Mouse (Mus musculus) retina, embryonic 14.5 days (tissue): Measurements from ENCODE around the gene Clint1.

Experiments used
- DNase-seq: peaks from one replicate; pipeline ENCODE4 v3.0.0-alpha.2; 2015; ENCODE audit warnings: low spot score

Clint1 gene

DNA sequence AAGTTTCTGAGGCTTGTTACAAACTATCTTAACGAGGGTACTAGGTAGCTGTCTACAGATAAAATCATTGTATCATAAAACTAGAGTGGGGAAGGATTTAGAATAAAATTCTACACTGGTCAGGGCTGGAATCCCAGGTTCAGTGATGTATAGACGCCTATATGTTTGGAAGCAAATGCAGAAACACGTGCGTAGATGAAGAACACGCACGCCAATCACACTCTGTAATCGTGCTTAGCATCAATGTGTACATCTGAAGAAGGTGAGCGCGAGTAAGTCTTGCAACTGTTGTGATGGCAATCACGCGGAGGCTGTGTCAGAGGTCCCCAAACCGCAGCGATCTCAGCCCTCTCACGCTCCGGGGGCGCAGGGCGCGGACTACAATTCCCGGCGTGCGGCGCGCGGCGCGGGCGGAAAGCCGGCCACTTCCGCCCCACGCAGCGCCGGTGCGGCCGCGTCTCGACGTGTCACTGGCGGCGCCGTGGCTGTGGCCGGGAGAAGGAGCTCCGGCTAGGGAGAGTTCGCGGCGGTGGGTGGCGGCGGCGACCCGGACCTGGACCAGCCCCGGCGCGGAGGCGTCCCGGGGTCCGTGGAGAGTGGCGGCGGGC, at the start of gene Clint1:
Clint1 (plus strand) TSS at position 536 of the 608 bp plus-strand sequence.
- DNase-seq: peak; percentile 87

DNA sequence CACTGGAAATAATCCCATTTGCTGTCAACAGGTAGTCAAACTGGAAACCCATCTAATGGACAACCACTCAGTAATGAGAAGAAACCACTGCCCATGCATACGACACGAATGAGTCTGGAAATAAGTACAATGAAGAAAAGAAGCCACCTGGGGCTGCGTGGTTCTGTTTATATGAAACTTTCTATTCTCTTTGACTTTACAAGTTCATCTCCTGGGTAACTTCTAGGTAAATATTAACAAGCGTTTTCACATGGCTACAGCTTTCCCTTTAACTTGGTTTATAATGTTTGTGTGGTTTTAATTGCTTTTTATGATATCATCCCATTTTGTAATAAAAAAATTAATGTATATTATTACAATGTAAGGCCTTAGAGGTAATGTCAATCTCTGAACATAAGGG, 47.8 kb upstream of the Clint1 start:
- DNase-seq: no peak

DNA sequence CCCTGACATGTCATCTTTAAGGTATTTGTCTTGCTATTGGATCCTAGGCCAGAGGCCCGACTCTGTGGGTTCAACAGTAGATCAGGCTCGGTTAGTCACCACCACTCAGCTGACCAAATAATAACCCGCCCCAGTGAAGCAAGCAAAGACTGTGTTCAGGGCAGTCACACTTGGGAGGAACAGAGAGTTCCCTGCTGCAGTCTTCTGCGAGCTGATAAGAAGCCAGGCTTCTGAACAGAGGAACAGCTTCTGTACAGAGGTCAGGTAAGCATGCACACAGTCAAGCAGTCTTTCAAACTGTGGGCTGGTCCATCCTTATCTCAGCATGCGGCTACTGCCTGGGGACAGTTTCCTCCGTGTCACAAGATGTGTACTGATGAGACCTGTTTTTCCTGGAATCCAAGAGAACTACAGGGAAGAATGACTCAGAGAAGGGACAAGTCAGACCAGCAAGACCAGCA, 46.5 kb upstream of the Clint1 start:
- no peak for DNase-seq

DNA sequence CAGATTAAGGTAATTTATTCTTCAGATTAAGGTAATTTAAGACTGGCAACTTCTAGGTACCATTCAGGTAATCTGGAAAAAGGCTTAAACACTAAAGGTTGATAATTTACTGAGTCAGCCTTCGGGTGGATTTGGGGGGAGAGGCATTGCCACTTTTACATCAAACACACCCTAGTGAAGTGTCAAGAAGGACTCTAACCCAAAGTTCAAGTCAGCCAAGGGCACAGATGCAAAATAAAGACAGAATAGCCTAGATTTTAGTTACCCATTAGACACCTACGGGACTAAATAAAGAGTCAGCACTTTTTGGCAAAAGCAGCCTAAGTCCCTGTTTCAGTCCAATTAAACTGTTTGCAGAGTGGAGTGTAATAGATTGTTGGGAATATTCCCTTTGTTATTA, 46.0 kb upstream of the Clint1 start:
- no peak for DNase-seq

DNA sequence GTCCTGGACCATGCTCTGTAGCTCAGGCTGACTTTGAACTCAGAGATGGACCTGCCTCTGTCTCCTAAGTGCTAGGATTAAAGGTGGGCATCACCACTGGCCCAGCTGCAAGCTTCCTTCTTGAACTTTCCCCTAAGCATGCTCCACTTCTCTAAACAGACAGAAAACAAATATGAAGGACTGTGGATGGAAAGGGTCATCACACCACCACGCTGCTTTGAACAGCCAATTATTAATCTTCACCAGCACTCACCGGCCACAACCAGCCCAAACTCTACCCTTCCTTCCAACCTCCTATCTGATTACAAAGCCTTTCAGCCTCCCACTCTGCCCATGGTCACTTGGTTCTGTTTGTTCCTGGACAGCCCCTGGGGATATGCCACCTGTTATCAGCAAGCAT, 45.6 kb upstream of the Clint1 start:
- no peak for DNase-seq

DNA sequence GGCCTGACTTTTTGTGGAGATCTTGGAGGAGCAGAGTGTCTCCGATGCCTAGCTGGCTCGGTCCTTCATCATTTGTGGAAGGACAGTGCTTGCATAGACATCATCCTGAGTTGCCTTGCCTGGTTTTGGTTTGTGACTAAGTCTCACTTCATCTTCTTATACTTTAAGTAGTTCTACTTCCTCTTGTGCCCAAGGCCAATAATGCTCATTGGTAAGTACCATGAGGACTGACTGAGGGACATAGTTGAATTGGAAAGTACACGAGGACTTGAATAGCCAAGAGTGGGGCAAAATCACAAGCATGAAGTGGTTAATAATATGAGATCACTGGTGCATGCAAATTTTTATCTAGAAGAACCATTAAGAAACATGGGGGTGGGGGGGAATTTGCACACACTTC, 45.0 kb upstream of the Clint1 start:
- no peak for DNase-seq

DNA sequence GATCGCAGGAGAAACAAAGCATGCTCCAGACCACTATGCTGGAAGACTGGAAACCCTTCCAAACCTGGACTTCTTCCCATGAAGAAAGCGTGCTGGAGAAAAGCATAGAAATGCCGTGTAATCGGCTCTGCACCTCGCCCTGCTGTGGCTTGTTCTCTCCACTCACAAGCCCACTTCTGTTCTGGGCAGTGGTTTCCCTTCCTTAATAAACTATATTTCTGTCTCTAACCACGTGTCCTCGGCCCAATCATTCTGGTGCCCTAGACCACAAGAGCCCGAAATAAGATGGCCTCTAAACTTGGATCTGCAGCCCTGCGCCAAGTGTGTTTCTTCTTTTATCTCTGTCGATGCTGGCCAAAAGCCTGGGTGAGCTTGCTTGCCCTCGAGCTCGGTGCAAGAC, 44.0 kb upstream of the Clint1 start:
- no peak for DNase-seq

DNA sequence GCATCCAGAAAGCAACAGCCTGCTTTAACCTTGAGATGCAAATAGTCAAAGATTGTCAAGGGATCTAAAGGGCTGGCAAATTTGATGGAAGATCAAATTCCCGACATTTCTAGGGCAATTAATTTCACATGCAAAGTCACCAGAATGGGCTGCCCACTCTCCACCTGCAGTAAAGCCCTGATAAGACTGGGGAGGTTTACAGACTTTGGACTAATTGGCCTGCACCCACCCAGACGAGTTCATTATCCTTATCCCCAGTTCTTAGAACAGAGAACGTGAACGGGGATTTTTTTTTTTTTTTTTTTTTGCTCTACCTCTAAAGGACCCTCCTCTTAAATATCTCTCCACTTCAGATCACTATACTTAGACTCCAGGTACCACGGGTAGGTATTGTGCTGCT, 42.4 kb upstream of the Clint1 start:
- DNase-seq: no peak

DNA sequence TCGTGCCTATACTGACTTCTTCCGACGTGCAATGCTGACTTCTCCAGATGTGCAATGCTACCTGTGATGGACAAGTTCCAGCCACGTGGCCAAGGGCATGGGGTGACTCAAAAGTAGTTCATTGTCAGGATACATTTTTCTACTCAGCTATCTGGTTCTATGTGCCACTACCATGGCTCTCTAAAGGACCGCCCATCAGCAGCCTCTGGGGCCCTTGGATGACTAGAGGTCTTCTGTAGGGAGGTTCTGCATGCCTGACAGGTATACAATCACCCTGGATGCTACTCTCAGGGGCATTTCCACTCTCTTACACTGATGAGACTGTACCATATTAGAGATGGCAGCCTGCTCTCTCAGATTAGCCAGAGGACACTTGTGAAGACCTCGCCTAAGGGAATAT, 41.8 kb upstream of the Clint1 start:
- no peak for DNase-seq

DNA sequence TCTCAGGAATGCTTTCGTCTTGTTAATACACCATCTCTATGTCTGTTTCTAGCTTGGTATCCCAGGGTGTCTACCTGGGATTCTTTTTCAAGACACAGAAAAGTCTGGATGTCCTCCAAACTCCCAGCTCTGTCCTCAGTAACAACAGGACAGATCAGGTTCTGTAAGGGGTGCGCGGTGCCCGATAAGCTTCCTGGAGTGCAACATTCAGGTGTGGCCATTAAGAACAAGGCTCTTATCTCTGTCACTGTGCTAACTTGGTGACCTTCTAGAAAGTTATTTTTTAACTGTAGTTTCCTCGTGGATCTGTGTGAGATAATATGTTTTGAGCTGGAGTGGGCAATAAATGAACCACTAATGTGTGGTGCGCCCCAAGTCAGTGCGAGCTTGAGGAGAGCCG, 41.0 kb upstream of the Clint1 start:
- no peak for DNase-seq

DNA sequence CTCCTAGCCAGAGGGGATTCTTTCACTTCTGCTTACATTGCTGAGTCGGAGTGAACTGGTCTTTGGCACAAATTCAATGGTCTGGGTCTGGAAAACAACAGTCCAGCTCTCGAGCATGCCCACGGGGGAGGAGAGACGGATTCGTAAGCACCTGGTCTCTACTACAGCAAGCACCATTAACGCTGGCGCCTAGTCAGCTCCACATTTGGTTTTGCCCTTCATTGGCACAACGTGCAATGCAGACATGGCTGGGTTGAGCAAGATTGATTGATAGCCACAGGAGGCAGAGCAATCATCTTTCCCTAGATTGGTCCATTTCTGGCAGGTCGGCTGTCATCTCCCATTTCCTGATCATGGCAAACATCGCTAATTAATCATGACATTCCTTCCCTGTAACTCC, 36.2 kb upstream of the Clint1 start:
- peak; percentile 25 for DNase-seq

DNA sequence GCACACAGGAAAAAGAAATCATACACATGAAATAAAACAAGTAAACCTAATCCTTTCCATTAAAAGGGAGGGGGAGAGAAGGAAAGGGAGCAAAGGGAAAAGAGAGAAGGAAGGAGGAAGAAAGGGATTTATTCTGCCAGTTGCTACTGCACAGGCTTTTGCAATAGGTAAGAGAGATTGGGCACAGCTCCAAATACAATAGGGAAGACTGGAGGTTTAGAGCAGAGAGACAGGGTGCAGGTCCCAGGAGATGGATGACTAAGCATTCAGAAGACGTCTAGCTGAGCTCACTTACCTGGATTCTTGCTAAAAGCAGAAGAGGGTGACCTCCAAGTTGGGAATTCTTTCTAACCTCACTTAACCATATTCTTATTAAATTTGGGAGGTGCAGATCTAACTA, 35.1 kb upstream of the Clint1 start:
- no peak for DNase-seq

DNA sequence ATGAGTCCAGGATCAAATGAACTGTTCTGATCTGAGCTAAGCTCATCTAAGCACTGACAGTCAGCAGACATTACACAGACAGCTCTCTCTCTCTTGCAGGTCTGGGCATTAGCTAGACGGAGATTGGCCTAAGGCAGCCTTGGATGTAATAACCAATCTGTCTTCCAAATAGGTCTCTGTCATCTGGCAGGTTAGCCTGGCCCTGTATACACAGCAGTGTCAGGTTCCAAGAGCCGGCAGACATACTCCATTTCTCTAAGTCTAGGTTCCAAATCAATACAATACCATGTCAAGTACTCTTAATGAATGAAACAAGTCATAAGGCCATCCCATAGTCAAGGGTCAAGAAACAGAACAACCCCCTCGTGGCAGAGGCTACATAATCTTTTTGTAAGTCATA, 33.9 kb upstream of the Clint1 start:
- DNase-seq: no peak

DNA sequence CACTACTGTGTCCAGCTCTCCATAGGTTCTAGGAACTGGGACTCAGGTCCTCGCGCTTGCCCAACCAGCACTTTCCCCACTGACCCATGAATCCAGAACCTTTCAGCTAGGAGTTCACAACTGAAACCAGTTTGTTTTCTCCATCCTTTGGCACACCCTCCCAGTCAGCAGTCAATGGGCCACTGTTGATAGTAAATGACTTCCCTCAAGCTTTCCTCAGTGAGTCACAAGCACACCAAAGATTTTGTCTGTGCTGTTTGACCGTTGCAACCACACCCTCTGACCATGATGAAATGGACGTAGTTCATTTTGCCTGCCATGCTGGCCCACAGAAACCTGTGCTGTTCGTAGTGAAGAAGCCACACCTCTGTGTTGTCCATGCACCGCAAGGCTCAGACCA, 30.9 kb upstream of the Clint1 start:
- no peak for DNase-seq

DNA sequence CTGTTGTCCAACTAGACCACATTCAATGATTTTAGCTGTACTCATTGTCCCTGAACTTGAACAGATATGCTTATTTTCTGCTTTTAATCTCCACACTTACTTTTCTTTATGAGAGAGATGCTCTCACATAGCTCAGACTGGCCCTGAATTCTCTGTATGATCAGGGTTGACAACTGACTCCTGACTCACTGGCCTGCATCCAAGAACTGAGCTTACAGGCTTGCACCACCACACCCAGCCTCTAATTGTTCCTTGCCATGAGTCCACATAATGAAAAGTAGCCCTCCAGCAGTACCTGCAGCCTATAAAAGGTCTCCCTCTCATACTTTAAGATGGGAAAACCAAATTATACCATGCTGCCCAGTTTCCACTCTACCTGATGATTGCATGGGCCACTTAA, 21.7 kb upstream of the Clint1 start:
- DNase-seq: no peak

DNA sequence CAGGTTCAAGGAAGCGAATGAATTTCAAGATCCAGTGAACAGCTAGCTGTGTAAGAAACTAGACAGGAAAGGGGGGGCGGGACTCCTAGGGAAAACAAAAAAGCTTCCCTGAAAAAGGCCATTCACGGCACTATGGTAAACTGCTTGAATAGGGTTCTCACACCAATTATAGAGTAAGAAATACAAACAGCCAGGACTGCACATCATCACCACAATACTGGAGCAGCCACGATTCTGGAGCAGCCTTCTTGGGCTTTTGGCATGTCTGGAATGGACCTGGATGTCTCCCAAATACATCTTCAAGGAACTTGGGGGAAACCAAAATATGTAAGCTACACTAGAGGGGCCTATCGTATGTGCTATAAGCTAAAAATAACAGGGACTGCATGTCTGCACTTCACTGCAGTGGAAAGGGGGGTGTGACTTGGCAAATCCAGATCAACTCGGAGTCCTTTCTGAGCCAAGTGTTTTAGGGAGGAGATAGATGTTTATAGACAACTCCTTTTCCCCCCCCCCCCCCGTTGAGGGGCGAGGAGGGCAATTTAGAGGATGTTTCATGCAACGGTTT, 21.0 kb upstream of the Clint1 start:
- no peak for DNase-seq

DNA sequence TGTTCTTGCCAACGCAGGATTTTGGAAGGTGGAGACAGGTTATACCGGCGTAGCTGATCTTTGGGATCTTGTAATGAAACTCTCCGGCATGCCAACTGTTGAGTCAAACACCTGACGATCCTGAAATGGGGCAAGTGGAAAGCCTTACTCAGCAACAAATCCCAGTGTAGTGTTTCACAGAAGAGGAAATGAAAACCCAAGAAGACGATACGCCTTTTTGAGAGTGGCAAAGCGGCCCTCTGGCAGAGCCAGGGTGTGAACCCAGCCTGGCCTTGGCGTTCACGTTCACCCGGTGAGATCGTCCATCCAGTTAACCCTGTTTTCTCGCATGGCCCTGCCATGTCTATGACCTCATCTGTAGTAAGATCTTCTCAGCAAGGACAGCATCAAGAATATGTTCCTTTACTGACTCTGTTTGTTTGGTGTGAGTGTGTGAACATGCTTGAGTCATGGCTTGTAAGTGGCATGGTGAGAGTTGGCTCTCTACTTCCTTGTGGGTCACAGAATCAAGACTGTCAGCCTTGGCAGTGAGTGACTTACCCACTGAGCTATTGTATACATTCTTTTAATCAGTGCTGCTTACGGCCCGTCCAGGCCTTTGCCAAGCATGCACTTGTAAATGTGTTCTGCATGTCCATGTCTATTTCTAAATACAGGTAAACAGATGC, 20.2 kb upstream of the Clint1 start:
- no peak for DNase-seq

DNA sequence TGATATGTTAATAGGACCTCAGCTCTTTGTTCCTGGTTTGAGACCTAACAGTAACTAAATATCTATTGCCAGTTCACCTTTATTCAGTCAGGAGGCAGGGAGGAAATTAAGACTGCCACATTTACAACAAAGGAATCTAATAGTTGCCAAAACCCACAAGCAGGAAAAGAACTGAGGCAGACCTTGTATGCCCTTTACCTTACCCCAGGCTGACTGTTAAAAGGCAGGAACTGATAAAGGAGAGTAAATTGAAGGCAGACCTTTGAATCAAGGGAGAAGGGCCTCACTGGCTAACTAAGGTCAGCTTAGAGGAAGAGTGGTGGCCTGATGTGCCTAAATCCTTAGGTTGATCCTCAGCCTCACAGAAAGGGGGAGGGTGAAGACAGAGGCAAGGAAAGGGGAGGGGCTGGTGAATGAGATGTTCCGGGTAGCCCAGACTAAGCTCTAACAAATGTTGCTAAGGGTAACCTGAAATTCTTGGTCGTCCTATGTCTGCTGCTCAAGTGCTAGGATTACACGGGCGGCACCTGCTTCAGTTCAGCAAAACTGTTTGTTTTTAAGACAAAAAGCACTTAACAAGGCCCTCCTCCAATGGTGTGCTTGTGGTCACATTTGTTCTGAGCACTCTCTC, 16.1 kb upstream of the Clint1 start:
- no peak for DNase-seq

DNA sequence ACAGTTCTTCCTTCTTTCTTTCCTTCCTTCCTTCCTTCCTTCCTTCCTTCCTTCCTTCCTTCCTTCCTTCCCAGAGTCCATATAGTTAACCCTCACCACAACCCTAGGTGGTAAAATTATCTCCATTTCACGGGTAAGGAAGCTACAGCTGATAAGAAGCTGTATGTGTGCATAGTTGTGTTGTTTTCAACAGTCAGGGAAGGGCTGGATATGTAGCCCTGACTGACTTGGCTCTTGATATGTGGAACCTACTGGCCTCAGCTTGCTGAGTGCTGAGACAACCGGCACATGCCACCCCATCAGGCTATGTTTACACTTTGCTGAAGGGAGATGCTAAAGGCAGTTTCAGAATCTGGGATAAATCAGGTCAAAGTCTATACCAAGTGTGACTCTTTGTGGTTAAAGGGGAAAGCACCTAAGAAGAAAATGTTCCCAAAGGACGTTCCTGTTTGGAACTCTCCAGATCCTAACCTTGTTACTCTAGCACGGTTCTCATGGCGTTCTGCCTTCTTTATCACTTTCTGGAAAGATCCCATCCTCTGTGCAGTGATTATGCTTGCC, 14.5 kb upstream of the Clint1 start:
- DNase-seq: no peak

DNA sequence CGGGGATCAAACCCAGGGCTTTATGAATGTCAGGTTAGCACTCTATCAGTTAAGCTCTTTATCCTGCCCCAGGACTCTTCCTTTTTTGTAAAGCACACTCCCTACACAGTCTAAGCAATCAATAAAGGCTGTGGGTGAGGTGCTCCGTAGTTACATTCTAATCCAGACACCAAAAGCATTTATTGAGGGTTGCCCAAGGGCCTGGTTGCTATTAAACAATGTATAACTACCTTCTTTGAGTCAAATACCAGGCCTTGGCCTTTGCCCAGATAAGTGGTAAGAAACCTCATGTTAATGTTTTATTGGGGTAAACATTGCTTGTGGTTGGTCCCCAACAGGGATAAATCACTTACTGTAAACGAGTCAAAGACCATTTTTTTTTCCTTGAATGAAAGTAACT, 13.4 kb upstream of the Clint1 start:
- no peak for DNase-seq

DNA sequence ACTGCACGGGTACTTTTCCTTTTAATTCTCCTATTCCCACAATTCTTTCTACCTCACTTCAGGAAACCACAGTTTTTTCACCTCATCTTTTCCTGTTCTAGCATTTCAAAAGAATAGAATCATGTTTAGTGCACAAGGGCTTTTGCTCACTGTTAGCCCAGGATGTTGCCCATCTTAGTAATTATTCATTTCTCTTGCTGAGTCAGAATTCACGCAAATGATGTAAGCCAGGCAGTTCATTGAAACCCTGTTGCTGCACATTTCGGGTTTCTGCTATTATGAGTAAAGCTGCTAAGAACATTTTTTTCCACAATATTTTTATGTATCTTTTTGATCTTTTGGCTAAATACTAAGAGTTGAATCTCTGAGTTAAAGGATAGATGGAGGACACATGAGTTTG, 11.5 kb upstream of the Clint1 start:
- no peak for DNase-seq

DNA sequence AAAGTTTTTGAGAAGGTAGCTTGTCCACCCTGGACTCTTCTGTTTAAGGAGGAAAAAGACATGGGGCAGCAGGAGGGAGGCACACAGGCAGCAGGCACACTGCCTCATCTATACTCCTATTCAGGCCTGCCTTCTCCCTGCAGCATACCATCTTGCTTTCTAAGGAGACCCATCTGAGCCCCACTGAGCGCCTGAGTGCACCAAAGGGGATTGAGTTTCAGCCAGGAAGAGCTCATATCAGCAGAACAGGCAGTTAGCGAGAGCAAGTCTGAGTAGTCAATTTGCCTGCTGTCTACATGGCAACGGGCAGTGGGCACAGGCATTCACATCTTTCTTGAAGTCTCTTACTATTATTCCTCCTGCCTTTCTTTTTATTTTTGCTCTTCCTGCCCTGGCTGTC, 5.8 kb upstream of the Clint1 start:
- DNase-seq: no peak

DNA sequence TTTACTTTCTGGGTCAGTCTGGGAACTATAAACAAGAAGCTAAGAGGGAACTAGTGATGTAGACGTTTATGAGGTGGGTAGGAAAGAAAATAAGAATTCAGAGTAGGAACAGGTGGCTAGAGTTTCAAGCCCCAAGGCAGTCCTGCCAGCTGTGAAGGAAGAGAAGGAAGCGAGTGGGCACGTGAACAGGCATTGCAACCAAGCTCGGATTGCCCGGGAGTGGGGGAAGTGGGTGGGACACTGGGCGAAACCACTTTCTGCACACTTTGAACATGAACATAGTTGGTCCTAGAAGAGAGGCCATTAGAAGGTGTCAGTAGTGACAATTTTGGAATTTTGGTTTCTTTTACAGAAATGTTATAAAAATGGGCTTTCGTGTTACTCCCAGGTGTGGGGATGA, 4.3 kb upstream of the Clint1 start:
- DNase-seq: no peak
